Mouse (Mus musculus) G1E (cell line): ENCODE measurements around the gene Nmur2. TPM values are rescaled to one million over a fixed set of nuclear protein-coding genes. Genes with fewer than 3 reads are reported as not detected.

Source experiments
- ATAC-seq: 2 replicates; pipeline ENCODE4 v1.8.0; 2016; ENCODE audit warnings: mild to moderate bottlenecking; ENCODE audit not compliant: insufficient number of reproducible peaks, poor library complexity, low FRiP score, severe bottlenecking; ENCODE audit errors: extremely low read depth
- DNase-seq: peaks from one replicate; pipeline ENCODE4 v3.0.0; 2012; ENCODE audit warnings: low spot score
- H3K27me3 ChIP-seq: 2 replicates; pipeline ENCODE4 v1.6.1; 2012; ENCODE audit warnings: mild to moderate bottlenecking, low read length, inconsistent platforms; ENCODE audit not compliant: insufficient read depth
- H3K36me3 ChIP-seq: replicated peaks from 2 replicates; pipeline ENCODE3; 2012; ENCODE audit warnings: mild to moderate bottlenecking, inconsistent platforms
- H3K4me1 ChIP-seq: 2 replicates; pipeline ENCODE4 v1.6.1; 2012; ENCODE audit warnings: low read depth, low read length, inconsistent platforms, mixed read lengths; ENCODE audit not compliant: insufficient read depth
- H3K4me3 ChIP-seq: 2 replicates; pipeline ENCODE4 v1.5.1; 2012; ENCODE audit warnings: low read depth, mild to moderate bottlenecking, inconsistent platforms, low read length, moderate library complexity, mixed read lengths
- H3K9me3 ChIP-seq: replicated peaks from 2 replicates; pipeline ENCODE4 v1.6.1; 2012; ENCODE audit warnings: inconsistent platforms
- CTCF ChIP-seq: IDR thresholded peaks from 2 replicates; pipeline ENCODE4 v1.5.1; 2012; ENCODE audit warnings: low read depth, low read length, inconsistent platforms, mixed read lengths
- GATA1 ChIP-seq: IDR thresholded peaks from 2 replicates; pipeline ENCODE4 v1.6.1; 2012; ENCODE audit warnings: borderline replicate concordance, low read length, inconsistent platforms, mixed read lengths
- GATA2 ChIP-seq: IDR thresholded peaks from 2 replicates; pipeline ENCODE4 v1.6.1; 2012; ENCODE audit warnings: low read depth, low read length, inconsistent platforms, borderline replicate concordance
- POLR2AphosphoS5 ChIP-seq: IDR thresholded peaks from 2 replicates; pipeline ENCODE4 v1.6.1; 2012; ENCODE audit warnings: low read depth, low read length, inconsistent platforms; ENCODE audit not compliant: insufficient replicate concordance
- TAL1 ChIP-seq: conservative IDR thresholded peaks from 2 replicates; pipeline ENCODE4 v1.6.1; 2012; ENCODE audit warnings: low read depth, low read length, inconsistent platforms, mixed read lengths
- polyA plus RNA-seq: library from polyadenylated mRNA; stranded (reverse); fragments of >175 nt; gene quantifications from 2 replicates; pipeline ENCODE4 v1.2.3, GENCODE M21; 2012
- total RNA-seq, 2 experiments: library from RNA; stranded (forward) in 1 of 2; stranded (reverse) in 1 of 2; fragments of 200-1000 nt in 1 of 2; fragments of >200 nt in 1 of 2; fragmentation: Nextera tagmentation in 1 of 2; gene quantifications; 2 replicates each; pipeline ENCODE4 v1.2.3; 2014 to 2017

Nmur2 gene
- total and polyA plus RNA-seq, 3 experiments, result 0.05 TPM; not detected in 2

GRCm38 (mm10) chr11:55992799-55993198, 48.0 kb downstream of the Nmur2 start:
- DNase-seq (no peak), ATAC-seq (no peak)
- no peaks in the 10 kb centered on the region for H3K36me3 ChIP-seq
- no peaks in the 10 kb centered on the region for H3K27me3 ChIP-seq
- no peak overlapping the region for H3K4me3 ChIP-seq
- H3K9me3 ChIP-seq, result peaks cover 24% of the 10 kb centered on the region
- TF ChIP-seq GATA1 (no peak), CTCF (no peak), POLR2AphosphoS5 (no peak), TAL1 (no peak), GATA2 (no peak)
- H3K4me1 ChIP-seq, result no peaks in the 10 kb centered on the region

DNA sequence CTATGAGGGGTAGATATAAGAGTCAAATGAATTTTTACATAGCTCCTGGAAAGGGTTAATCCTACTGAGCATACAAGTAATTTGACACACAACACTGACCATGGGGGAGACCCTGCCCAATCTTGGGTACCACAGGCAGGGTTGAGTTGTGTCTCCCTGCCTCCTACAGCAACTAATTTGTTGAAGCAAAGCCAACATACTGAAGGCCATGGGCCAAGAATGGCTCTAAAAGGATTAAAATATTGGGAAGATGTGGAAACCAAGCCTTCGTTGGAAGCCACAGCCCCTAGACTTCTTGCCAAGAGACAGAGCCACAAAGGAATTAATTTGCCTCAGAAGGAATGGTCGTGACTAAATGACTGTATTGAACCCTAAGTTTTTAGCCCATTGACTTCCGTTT, 48.7 kb downstream of the Nmur2 start:
- H3K9me3 ChIP-seq, result peaks cover 24% of the 10 kb centered on the region
- H3K4me1 ChIP-seq, result no peaks in the 10 kb centered on the region
- no peaks in the 10 kb centered on the region for H3K27me3 ChIP-seq
- TF ChIP-seq CTCF (no peak), GATA1 (no peak), TAL1 (no peak), POLR2AphosphoS5 (no peak), GATA2 (no peak)
- ATAC-seq, result no peak
- no peaks in the 10 kb centered on the region for H3K36me3 ChIP-seq
- no peak for DNase-seq
- no peak overlapping the region for H3K4me3 ChIP-seq

GRCm38 (mm10) chr11:55991505-55992066, 49.2 kb downstream of the Nmur2 start:
- no peak for ATAC-seq
- Histone ChIP-seq H3K27me3 (no peaks in the 10 kb centered on the region), H3K4me3 (no peak overlapping the region), H3K36me3 (no peaks in the 10 kb centered on the region), H3K9me3 (peaks cover 23% of the 10 kb centered on the region), H3K4me1 (no peaks in the 10 kb centered on the region)
- TF ChIP-seq CTCF (peak; percentile 84), POLR2AphosphoS5 (no peak)
- no peak for DNase-seq

GRCm38 (mm10) chr11:55984643-55985042, 56.2 kb downstream of the Nmur2 start:
- Histone ChIP-seq H3K27me3 (no peaks in the 10 kb centered on the region), H3K4me1 (no peaks in the 10 kb centered on the region), H3K9me3 (peaks cover 17% of the 10 kb centered on the region), H3K36me3 (no peaks in the 10 kb centered on the region), H3K4me3 (no peak overlapping the region)
- ATAC-seq (no peak), DNase-seq (no peak)
- TF ChIP-seq TAL1, result no peak

GRCm38 (mm10) chr11:55981656-55982055, 59.2 kb downstream of the Nmur2 start:
- no peak for TF ChIP-seq CTCF
- no peak for TF ChIP-seq POLR2AphosphoS5
- no peak for TF ChIP-seq TAL1
- TF ChIP-seq GATA2, result no peak
- TF ChIP-seq GATA1, result no peak
- ATAC-seq (no peak), DNase-seq (no peak)
- Histone ChIP-seq H3K4me1 (no peaks in the 10 kb centered on the region), H3K9me3 (peaks cover 26% of the 10 kb centered on the region), H3K27me3 (no peaks in the 10 kb centered on the region), H3K36me3 (no peaks in the 10 kb centered on the region), H3K4me3 (no peak overlapping the region)

DNA sequence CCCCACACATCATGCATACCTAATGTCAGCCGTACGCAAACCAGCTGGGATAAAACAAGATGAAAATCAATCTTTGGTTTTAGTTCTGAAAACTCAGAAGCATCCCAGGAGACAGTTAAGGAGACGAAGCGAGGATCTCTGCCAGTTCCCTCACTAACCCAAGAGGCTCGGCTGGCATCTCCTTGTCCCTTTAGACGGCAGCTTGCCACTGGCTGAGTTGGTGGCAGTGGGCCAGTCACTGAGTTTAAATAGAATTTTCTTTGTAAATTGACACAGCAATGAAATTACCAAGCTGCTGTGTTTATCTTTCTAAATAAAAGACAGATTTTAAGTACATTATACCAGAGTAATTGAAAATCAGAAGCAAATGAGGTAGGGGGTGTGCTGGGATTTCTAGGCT, 62.7 kb downstream of the Nmur2 start:
- Histone ChIP-seq H3K4me1 (no peaks in the 10 kb centered on the region), H3K27me3 (no peaks in the 10 kb centered on the region), H3K9me3 (peaks cover 34% of the 10 kb centered on the region), H3K36me3 (no peaks in the 10 kb centered on the region), H3K4me3 (no peak overlapping the region)
- ATAC-seq (no peak), DNase-seq (no peak)
- no peak for TF ChIP-seq CTCF
- TF ChIP-seq POLR2AphosphoS5, result no peak
- no peak for TF ChIP-seq TAL1
- no peak for TF ChIP-seq GATA1
- TF ChIP-seq GATA2, result no peak
